Mouse (Mus musculus) ovary, postnatal 14 days (tissue): ENCODE results near the gene Tagap.

Source experiments
- DNase-seq: peaks from one replicate; pipeline ENCODE4 v3.0.0; 2022; ENCODE audit warnings: low spot score

Gene Tagap

GRCm38 (mm10) chr17:7925413-7926160 lies at the start of gene Tagap:
Tagap (plus strand) TSS chr17:7926000.
- DNase-seq = no peak

- DNase-seq = no peak
These were observed 49.3 kb upstream of the Tagap start for GRCm38 (mm10) chr17:7876541-7876940.

GRCm38 (mm10) chr17:7877191-7877764 lies 48.5 kb upstream of the Tagap start:
- DNase-seq = no peak

- no peak for DNase-seq
These were observed 47.9 kb upstream of the Tagap start for GRCm38 (mm10) chr17:7877878-7878277.

GRCm38 (mm10) chr17:7879529-7879928 lies 46.3 kb upstream of the Tagap start:
- DNase-seq = no peak

GRCm38 (mm10) chr17:7883126-7883525 lies 42.7 kb upstream of the Tagap start:
- DNase-seq = no peak

- DNase-seq = no peak
These were observed 41.2 kb upstream of the Tagap start for GRCm38 (mm10) chr17:7884606-7885005.

- no peak for DNase-seq
These were observed 38.6 kb upstream of the Tagap start for GRCm38 (mm10) chr17:7887071-7887815.

- no peak for DNase-seq
These were observed 37.5 kb upstream of the Tagap start for GRCm38 (mm10) chr17:7888291-7888690.

- no peak for DNase-seq
These were observed 36.8 kb upstream of the Tagap start for GRCm38 (mm10) chr17:7889026-7889425.

GRCm38 (mm10) chr17:7892676-7893075 lies 33.1 kb upstream of the Tagap start:
- DNase-seq = no peak

GRCm38 (mm10) chr17:7894094-7894493 lies 31.7 kb upstream of the Tagap start:
- DNase-seq = no peak

- DNase-seq = no peak
These were observed 29.7 kb upstream of the Tagap start for GRCm38 (mm10) chr17:7896047-7896635.

GRCm38 (mm10) chr17:7897120-7897519 lies 28.7 kb upstream of the Tagap start:
- no peak for DNase-seq

GRCm38 (mm10) chr17:7897756-7898155 lies 28.0 kb upstream of the Tagap start:
- no peak for DNase-seq

GRCm38 (mm10) chr17:7899233-7899632 lies 26.6 kb upstream of the Tagap start:
- DNase-seq = peak; percentile 39

GRCm38 (mm10) chr17:7899961-7900360 lies 25.8 kb upstream of the Tagap start:
- no peak for DNase-seq

GRCm38 (mm10) chr17:7901536-7901935 lies 24.3 kb upstream of the Tagap start:
- DNase-seq = no peak

GRCm38 (mm10) chr17:7902362-7902761 lies 23.4 kb upstream of the Tagap start:
- DNase-seq = no peak

GRCm38 (mm10) chr17:7904992-7905391 lies 20.8 kb upstream of the Tagap start:
- no peak for DNase-seq

GRCm38 (mm10) chr17:7905936-7906685 lies 19.7 kb upstream of the Tagap start:
- DNase-seq = no peak
